Mouse (Mus musculus) cerebellum, adult 2 months (tissue): Measurements from ENCODE around the gene Bag6. TPM values are rescaled to one million over a fixed set of nuclear protein-coding genes. Genes with fewer than 3 reads are reported as not detected.

ENCODE experiments used
- DNase-seq, 2 experiments: peaks; one replicate each; pipeline ENCODE4 v3.0.0; 2021
- H3K27ac ChIP-seq: fragments of 200-500 bp; 2 replicates; pipeline ENCODE4 v1.5.1; 2012; ENCODE audit warnings: low read length, control low read depth, inconsistent platforms; ENCODE audit not compliant: insufficient read depth
- H3K27me3 ChIP-seq: fragments of 200-500 bp; 2 replicates; pipeline ENCODE4 v1.6.1; 2012; ENCODE audit warnings: inconsistent platforms, mild to moderate bottlenecking, low read length, moderate library complexity; ENCODE audit not compliant: control insufficient read depth, insufficient read depth
- H3K4me1 ChIP-seq: fragments of 200-500 bp; 2 replicates; pipeline ENCODE4 v1.6.1; 2011; ENCODE audit warnings: low read length; ENCODE audit not compliant: control insufficient read depth, insufficient read depth
- H3K4me3 ChIP-seq: fragments of 200-500 bp; replicated peaks from 2 replicates; pipeline ENCODE3; 2011; ENCODE audit warnings: mild to moderate bottlenecking, low read depth, low read length, control low read depth; ENCODE audit not compliant: insufficient read depth
- CTCF ChIP-seq: fragments of 200-500 bp; IDR thresholded peaks from 2 replicates; pipeline ENCODE4 v1.5.1; 2011; ENCODE audit warnings: low read depth, mild to moderate bottlenecking, control low read depth, low read length, moderate library complexity, borderline replicate concordance; ENCODE audit not compliant: insufficient read depth
- POLR2A ChIP-seq: fragments of 200-500 bp; IDR thresholded peaks from 2 replicates; pipeline ENCODE4 v1.6.1; 2011; ENCODE audit warnings: low read length, control low read depth, borderline replicate concordance; ENCODE audit not compliant: insufficient read depth
- WGBS: fragments of 180-500 bp; shearing (Covaris S2); methylation state at CpG from one replicate; pipeline ENCODE4 v1.1.7; 2018; 5-methylcytosine and 5-hydroxymethylcytosine counted together
- polyA plus RNA-seq: library from polyadenylated mRNA; depleted of rRNA; stranded (reverse); fragments of >200 nt; gene quantifications from 2 replicates; pipeline ENCODE4 v1.2.3, GENCODE M21; 2012; rRNA removed

The Bag6 gene
- polyA plus RNA-seq = 211 and 226 TPM in 2 replicates

- TF ChIP-seq CTCF (no peak), POLR2A (peak; percentile 70)
- Histone ChIP-seq H3K27ac (peak within 1 kb of the TSS; percentile 96), H3K27me3 (no peaks in the 10 kb centered on the region), H3K4me1 (peaks cover 4% of the 10 kb centered on the region; the same call in 1 of the 2 replicates), H3K4me3 (peak within 1 kb of the TSS; percentile 91)
- DNase-seq = peak; percentile 93 to 98
- under 1% methylated on average over 66 of the region's 66 CpGs for WGBS
Observed at GRCm38 (mm10) chr17:35134801-35135590, at the start of gene Bag6. Bag6 (plus strand) TSS chr17:35135178.

- no peak within 1 kb of the TSS for H3K4me3 ChIP-seq
- H3K27ac ChIP-seq = no peak within 1 kb of the TSS
- WGBS = 68% methylated on average over 7 of the region's 7 CpGs
- H3K4me1 ChIP-seq = peaks cover 14% of the 10 kb centered on the region; the same call in 1 of the 2 replicates
- H3K27me3 ChIP-seq = no peaks in the 10 kb centered on the region
- DNase-seq = no peak
- TF ChIP-seq CTCF (no peak), POLR2A (no peak)
Observed at GRCm38 (mm10) chr17:35085208-35085865, 49.6 kb upstream of the Bag6 start, which contains the start of gene Ly6g6f. Ly6g6f (minus strand) TSS chr17:35085610.

GRCm38 (mm10) chr17:35088151-35088550 is 46.8 kb upstream of the Bag6 start:
- Histone ChIP-seq H3K4me1 (peaks cover 31% of the 10 kb centered on the region; the same call in 1 of the 2 replicates), H3K27ac (no peak overlapping the region), H3K27me3 (no peaks in the 10 kb centered on the region), H3K4me3 (no peak overlapping the region)
- WGBS = 46% methylated on average over 2 of the region's 2 CpGs
- no peak for DNase-seq
- no peak for TF ChIP-seq CTCF
- TF ChIP-seq POLR2A = no peak

GRCm38 (mm10) chr17:35088825-35089644 is 45.9 kb upstream of the Bag6 start, which contains the start of gene Abhd16a:
Abhd16a (plus strand) TSS chr17:35089263.
- Histone ChIP-seq H3K4me3 (peak within 1 kb of the TSS; percentile 80), H3K27me3 (no peaks in the 10 kb centered on the region), H3K27ac (peak within 1 kb of the TSS; percentile 100), H3K4me1 (peaks cover 25% of the 10 kb centered on the region; the same call in 1 of the 2 replicates)
- no peak for TF ChIP-seq CTCF
- peak; percentile 82 for TF ChIP-seq POLR2A
- 3% methylated on average over 67 of the region's 67 CpGs for WGBS
- DNase-seq = peak; percentile 96 to 98

GRCm38 (mm10) chr17:35090166-35090932 is 44.6 kb upstream of the Bag6 start:
- Histone ChIP-seq H3K4me1 (peaks cover 28% of the 10 kb centered on the region), H3K27ac (peak overlapping the region; percentile 100), H3K27me3 (no peaks in the 10 kb centered on the region), H3K4me3 (peak overlapping the region; percentile 80)
- WGBS = 2% methylated on average over 8 of the region's 8 CpGs
- peak; percentile 88 to 96 for DNase-seq
- TF ChIP-seq CTCF (no peak), POLR2A (peak; percentile 55; the same call in 1 of the 2 replicates)

- 24% methylated on average over 14 of the region's 14 CpGs for WGBS
- no peak for TF ChIP-seq CTCF
- TF ChIP-seq POLR2A = no peak
- Histone ChIP-seq H3K4me1 (peaks cover 47% of the 10 kb centered on the region), H3K27me3 (no peaks in the 10 kb centered on the region), H3K4me3 (no peak overlapping the region), H3K27ac (no peak overlapping the region)
- DNase-seq = peak in 1 of 2 experiments; percentile 50
Observed at GRCm38 (mm10) chr17:35092403-35093198, 42.4 kb upstream of the Bag6 start.
